Mouse (Mus musculus) liver, postnatal 0 days (tissue): ENCODE measurements around the gene Slit3.

ENCODE experiments used
- CTCF ChIP-seq: sonication (generic); IDR thresholded peaks from 2 replicates; pipeline ENCODE4 v1.5.1; 2016; ENCODE audit warnings: antibody characterized with exemption, low read depth
- EP300 ChIP-seq: IDR thresholded peaks from 2 replicates; pipeline ENCODE4 v1.6.1; 2016; ENCODE audit warnings: antibody characterized with exemption, low read depth, mild to moderate bottlenecking

DNA sequence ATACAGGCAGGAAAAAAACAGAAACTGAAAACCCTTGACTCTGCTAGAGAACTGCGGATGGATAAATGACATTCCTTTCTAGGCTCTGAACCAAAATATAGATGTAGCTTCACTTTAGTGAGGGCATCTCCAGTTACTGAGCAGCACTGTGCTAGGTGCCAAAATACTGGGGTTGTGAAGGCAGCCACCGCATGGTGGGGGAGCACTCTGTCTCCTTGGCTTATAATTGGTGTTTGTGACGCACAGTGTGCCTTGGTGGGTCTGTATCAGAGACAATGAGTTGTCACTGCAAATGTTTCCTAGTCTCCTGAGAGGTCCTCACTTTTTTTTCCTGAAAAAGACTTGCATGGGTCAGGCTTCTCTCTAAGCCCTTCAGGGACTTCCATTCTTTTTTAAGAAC, 125.6 kb downstream of the Slit3 start:
- TF ChIP-seq EP300 (no peak), CTCF (no peak)
